Mouse (Mus musculus): ENCODE results near the gene Pde4d. TPM values are rescaled to one million over a fixed set of nuclear protein-coding genes. Genes with fewer than 3 reads are reported as not detected.

Gene Pde4d
- total and polyA plus RNA-seq, 3 experiments, result 18.5 to 18.8 TPM; not detected in 1

- Histone ChIP-seq H3K9ac (ENCODE audit: control insufficient read depth, low read depth, low read length, poor library complexity, severe bottlenecking) (no peak overlapping the region), H3K4me3 (ENCODE audit: control insufficient read depth in 1 of 2, insufficient read depth in 1 of 2, low read depth in 2 of 2, low read length in 2 of 2) (no peak overlapping the region), H3K4me1 (ENCODE audit: control insufficient read depth in 1 of 2, insufficient read depth in 2 of 2, low read length in 2 of 2) (no peaks in the 10 kb centered on the region), H3K79me2 (ENCODE audit: control insufficient read depth, insufficient read depth, low read length, poor library complexity) (no peaks in the 10 kb centered on the region), H3K27ac (ENCODE audit: control insufficient read depth, low read depth, low read length) (no peak overlapping the region), H3K9me3 (replicated peaks; ENCODE audit: insufficient read depth, low read length) (no peaks in the 10 kb centered on the region), H3K36me3 (ENCODE audit: control insufficient read depth in 1 of 2, insufficient read depth in 2 of 2, low read length in 2 of 2) (no peaks in the 10 kb centered on the region), H3K27me3 (ENCODE audit: control insufficient read depth in 1 of 2, insufficient read depth in 2 of 2, low read length in 2 of 2) (no peaks in the 10 kb centered on the region)
- TF ChIP-seq MAX (IDR thresholded peaks at IDR 0.05; ENCODE audit: low read length) (no peak), TBP (IDR thresholded peaks at IDR 0.05; ENCODE audit: low read depth, low read length) (no peak), HCFC1 (IDR thresholded peaks at IDR 0.05; ENCODE audit: low read depth, low read length) (no peak), MAZ (IDR thresholded peaks at IDR 0.05; ENCODE audit: low read depth, low read length) (no peak)
- no peak for DNase-seq (ENCODE audit: low read depth, low spot score)
These were observed 924.7 kb downstream of the Pde4d start for GRCm38 (mm10) chr13:109374465-109374864.

GRCm38 (mm10) chr13:109376681-109377080 lies 926.9 kb downstream of the Pde4d start:
- Histone ChIP-seq H3K27me3 (ENCODE audit: control insufficient read depth in 1 of 2, insufficient read depth in 2 of 2, low read length in 2 of 2) (no peaks in the 10 kb centered on the region), H3K79me2 (ENCODE audit: control insufficient read depth, insufficient read depth, low read length, poor library complexity) (no peaks in the 10 kb centered on the region), H3K9me3 (replicated peaks; ENCODE audit: insufficient read depth, low read length) (no peaks in the 10 kb centered on the region), H3K4me3 (ENCODE audit: control insufficient read depth in 1 of 2, insufficient read depth in 1 of 2, low read depth in 2 of 2, low read length in 2 of 2) (no peak overlapping the region), H3K27ac (ENCODE audit: control insufficient read depth, low read depth, low read length) (no peak overlapping the region), H3K9ac (ENCODE audit: control insufficient read depth, low read depth, low read length, poor library complexity, severe bottlenecking) (no peak overlapping the region), H3K4me1 (ENCODE audit: control insufficient read depth in 1 of 2, insufficient read depth in 2 of 2, low read length in 2 of 2) (no peaks in the 10 kb centered on the region), H3K36me3 (ENCODE audit: control insufficient read depth in 1 of 2, insufficient read depth in 2 of 2, low read length in 2 of 2) (no peaks in the 10 kb centered on the region)
- no peak for DNase-seq (ENCODE audit: low read depth, low spot score)
- no peak for TF ChIP-seq MYC (IDR thresholded peaks at IDR 0.05; ENCODE audit: low read depth, low read length)
- TF ChIP-seq SIN3A (IDR thresholded peaks at IDR 0.05; ENCODE audit: low read length), result no peak
- TF ChIP-seq SMC3 (IDR thresholded peaks at IDR 0.05; ENCODE audit: low read depth, low read length), result no peak
- TF ChIP-seq ZNF384 (IDR thresholded peaks at IDR 0.05; ENCODE audit: low read depth, low read length), result no peak
- no peak for TF ChIP-seq CHD1 (IDR thresholded peaks at IDR 0.05; ENCODE audit: low read depth, low read length)
- no peak for TF ChIP-seq POLR2AphosphoS2 (IDR thresholded peaks at IDR 0.05; ENCODE audit: low read length)
- no peak for TF ChIP-seq CHD2 (IDR thresholded peaks at IDR 0.05; ENCODE audit: low read length)
- no peak for TF ChIP-seq ZKSCAN1 (IDR thresholded peaks at IDR 0.05; ENCODE audit: low read depth, low read length)
- TF ChIP-seq MXI1 (IDR thresholded peaks at IDR 0.05; ENCODE audit: low read depth, low read length), result no peak
- no peak for TF ChIP-seq TAL1 (IDR thresholded peaks at IDR 0.05; ENCODE audit: low read length)
- TF ChIP-seq USF1 (IDR thresholded peaks at IDR 0.05; ENCODE audit: low read depth, low read length), result no peak
- TF ChIP-seq JUND (IDR thresholded peaks at IDR 0.05; ENCODE audit: low read depth, low read length), result no peak
- TF ChIP-seq POLR2A (IDR thresholded peaks at IDR 0.05; ENCODE audit: control insufficient read depth in 1 of 2, insufficient read depth in 1 of 2, low read depth in 1 of 2, low read length in 2 of 2, poor library complexity in 1 of 2), result no peak
- no peak for TF ChIP-seq KAT2A (conservative IDR thresholded peaks at IDR 0.05; ENCODE audit: low read depth, low read length)
- no peak for TF ChIP-seq TBP (IDR thresholded peaks at IDR 0.05; ENCODE audit: low read depth, low read length)
- no peak for TF ChIP-seq GABPA (IDR thresholded peaks at IDR 0.05; ENCODE audit: low read depth, low read length)
- no peak for TF ChIP-seq MAX (IDR thresholded peaks at IDR 0.05; ENCODE audit: low read length)
- TF ChIP-seq CTCF (IDR thresholded peaks at IDR 0.05 in 2 of 3, conservative IDR thresholded peaks at IDR 0.05 in 1 of 3; ENCODE audit: control insufficient read depth in 1 of 3, insufficient read depth in 1 of 3, low read depth in 2 of 3, low read length in 3 of 3, poor library complexity in 1 of 3, severe bottlenecking in 1 of 3), result no peak
- TF ChIP-seq GATA1 (IDR thresholded peaks at IDR 0.05; ENCODE audit: low read depth, low read length), result no peak

Data from MEL (cell line).